Mouse (Mus musculus) liver, embryonic 14.5 days (tissue): ENCODE results near the gene Robo1.

Source experiments
- CTCF ChIP-seq: IDR thresholded peaks from 2 replicates; pipeline ENCODE4 v1.5.1; 2016; ENCODE audit warnings: antibody characterized with exemption, low read depth, control low read depth
- EP300 ChIP-seq: IDR thresholded peaks from 2 replicates; pipeline ENCODE4 v1.6.1; 2016; ENCODE audit warnings: antibody characterized with exemption, low read depth

- TF ChIP-seq CTCF (0 out of 2 replicates have a peak, but pooled peaks have one; percentile 2), EP300 (no peak)
These were observed 354.8 kb downstream of the Robo1 start for GRCm38 (mm10) chr16:72662837-72663350.
